Mouse (Mus musculus): Measurements from ENCODE around the gene Tgfb1i1. TPM values are rescaled to one million over a fixed set of nuclear protein-coding genes. Genes with fewer than 3 reads are reported as not detected.

Gene Tgfb1i1
- polyA plus RNA-seq, 1 experiment from 2014 or later: 15.0 TPM

GRCm38 (mm10) chr7:128276051-128276450, 29.4 kb downstream of the Tgfb1i1 start:
- Histone ChIP-seq H3K9ac (replicated peaks; ENCODE audit: low read depth, low read length) (no peak overlapping the region), H3K36me3 (ENCODE audit: control insufficient read depth, insufficient read depth) (peaks cover 7% of the 10 kb centered on the region), H3K4me2 (ENCODE audit: low read length) (no peak overlapping the region), H3K9me3 (ENCODE audit: control insufficient read depth, low read length) (no peaks in the 10 kb centered on the region), H3K4me3 (replicated peaks; ENCODE audit: low read length) (no peak overlapping the region), H3K4me1 (replicated peaks; ENCODE audit: control insufficient read depth, insufficient read depth, low read length) (no peaks in the 10 kb centered on the region), H3K27ac (ENCODE audit: low read length) (no peak overlapping the region), H3K27me3 (replicated peaks; ENCODE audit: control insufficient read depth, insufficient read depth, low read length) (no peaks in the 10 kb centered on the region)
- no peak for ATAC-seq
- WGBS: 93% methylated on average over 6 of the region's 6 CpGs

- H3K4me1 ChIP-seq (replicated peaks; ENCODE audit: control insufficient read depth, insufficient read depth, low read length): no peaks in the 10 kb centered on the region
- H3K4me2 ChIP-seq (ENCODE audit: low read length): no peak overlapping the region
- H3K9ac ChIP-seq (replicated peaks; ENCODE audit: low read depth, low read length): no peak overlapping the region
- peaks cover 7% of the 10 kb centered on the region for H3K36me3 ChIP-seq (ENCODE audit: control insufficient read depth, insufficient read depth)
- no peak overlapping the region for H3K4me3 ChIP-seq (replicated peaks; ENCODE audit: low read length)
- H3K9me3 ChIP-seq (ENCODE audit: control insufficient read depth, low read length): no peaks in the 10 kb centered on the region
- H3K27ac ChIP-seq (ENCODE audit: low read length): no peak overlapping the region
- no peaks in the 10 kb centered on the region for H3K27me3 ChIP-seq (replicated peaks; ENCODE audit: control insufficient read depth, insufficient read depth, low read length)
- ATAC-seq: no peak
- 93% methylated on average over 4 of the region's 4 CpGs for WGBS
These were observed 33.1 kb downstream of the Tgfb1i1 start for GRCm38 (mm10) chr7:128279750-128280149.

GRCm38 (mm10) chr7:128281765-128282164, 35.2 kb downstream of the Tgfb1i1 start:
- no peaks in the 10 kb centered on the region for H3K4me1 ChIP-seq (replicated peaks; ENCODE audit: control insufficient read depth, insufficient read depth, low read length)
- H3K9me3 ChIP-seq (ENCODE audit: control insufficient read depth, low read length): no peaks in the 10 kb centered on the region
- 0 out of 2 replicates have a peak, but pooled peaks cover 2% of the 10 kb centered on the region for H3K36me3 ChIP-seq (ENCODE audit: control insufficient read depth, insufficient read depth)
- no peak overlapping the region for H3K27ac ChIP-seq (ENCODE audit: low read length)
- no peak overlapping the region for H3K4me2 ChIP-seq (ENCODE audit: low read length)
- H3K9ac ChIP-seq (replicated peaks; ENCODE audit: low read depth, low read length): no peak overlapping the region
- ATAC-seq: no peak
- no peaks in the 10 kb centered on the region for H3K27me3 ChIP-seq (replicated peaks; ENCODE audit: control insufficient read depth, insufficient read depth, low read length)
- no peak overlapping the region for H3K4me3 ChIP-seq (replicated peaks; ENCODE audit: low read length)
- 85% methylated on average over 11 of the region's 11 CpGs for WGBS

GRCm38 (mm10) chr7:128282532-128283244, 36.1 kb downstream of the Tgfb1i1 start:
- no peak overlapping the region for H3K4me2 ChIP-seq (ENCODE audit: low read length)
- H3K36me3 ChIP-seq (ENCODE audit: control insufficient read depth, insufficient read depth): 0 out of 2 replicates have a peak, but pooled peaks cover 2% of the 10 kb centered on the region
- H3K27ac ChIP-seq (ENCODE audit: low read length): no peak overlapping the region
- H3K4me3 ChIP-seq (replicated peaks; ENCODE audit: low read length): no peak overlapping the region
- H3K27me3 ChIP-seq (replicated peaks; ENCODE audit: control insufficient read depth, insufficient read depth, low read length): no peaks in the 10 kb centered on the region
- H3K4me1 ChIP-seq (replicated peaks; ENCODE audit: control insufficient read depth, insufficient read depth, low read length): no peaks in the 10 kb centered on the region
- H3K9me3 ChIP-seq (ENCODE audit: control insufficient read depth, low read length): no peaks in the 10 kb centered on the region
- no peak overlapping the region for H3K9ac ChIP-seq (replicated peaks; ENCODE audit: low read depth, low read length)
- 7% methylated on average over 7 of the region's 7 CpGs for WGBS
- no peak for ATAC-seq

DNA sequence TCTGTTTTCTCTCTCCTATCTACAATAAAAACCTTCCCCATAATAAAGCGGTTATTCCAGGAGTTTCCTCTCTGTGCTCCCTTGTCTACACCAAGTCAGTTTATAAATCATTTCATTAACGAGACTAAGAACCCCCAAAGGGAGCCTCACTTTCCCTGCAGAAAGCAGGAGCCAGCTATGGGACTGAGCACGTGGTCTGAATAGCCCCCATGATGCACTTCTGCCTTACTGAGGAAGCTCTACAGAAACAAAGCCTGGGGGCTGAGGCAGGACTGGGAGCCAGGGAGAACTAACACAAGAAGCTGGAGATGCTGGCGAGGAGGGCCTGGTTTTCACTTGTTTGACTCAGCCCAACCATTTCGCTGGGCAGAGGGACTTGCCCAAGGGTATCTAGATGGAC, 37.4 kb downstream of the Tgfb1i1 start:
- Histone ChIP-seq H3K4me2 (ENCODE audit: low read length) (no peak overlapping the region), H3K4me1 (replicated peaks; ENCODE audit: control insufficient read depth, insufficient read depth, low read length) (no peaks in the 10 kb centered on the region), H3K27me3 (replicated peaks; ENCODE audit: control insufficient read depth, insufficient read depth, low read length) (no peaks in the 10 kb centered on the region), H3K36me3 (ENCODE audit: control insufficient read depth, insufficient read depth) (no peaks in the 10 kb centered on the region), H3K4me3 (replicated peaks; ENCODE audit: low read length) (no peak overlapping the region), H3K9me3 (ENCODE audit: control insufficient read depth, low read length) (no peaks in the 10 kb centered on the region), H3K9ac (replicated peaks; ENCODE audit: low read depth, low read length) (no peak overlapping the region), H3K27ac (ENCODE audit: low read length) (no peak overlapping the region)
- WGBS: 38% methylated on average over 5 of the region's 5 CpGs
- ATAC-seq: no peak

GRCm38 (mm10) chr7:128285060-128285459, 38.4 kb downstream of the Tgfb1i1 start:
- Histone ChIP-seq H3K27me3 (replicated peaks; ENCODE audit: control insufficient read depth, insufficient read depth, low read length) (no peaks in the 10 kb centered on the region), H3K27ac (ENCODE audit: low read length) (no peak overlapping the region), H3K4me1 (replicated peaks; ENCODE audit: control insufficient read depth, insufficient read depth, low read length) (no peaks in the 10 kb centered on the region), H3K4me2 (ENCODE audit: low read length) (no peak overlapping the region), H3K9ac (replicated peaks; ENCODE audit: low read depth, low read length) (no peak overlapping the region), H3K36me3 (ENCODE audit: control insufficient read depth, insufficient read depth) (no peaks in the 10 kb centered on the region), H3K4me3 (replicated peaks; ENCODE audit: low read length) (no peak overlapping the region), H3K9me3 (ENCODE audit: control insufficient read depth, low read length) (no peaks in the 10 kb centered on the region)
- 91% methylated on average over 8 of the region's 8 CpGs for WGBS
- no peak for ATAC-seq

GRCm38 (mm10) chr7:128288923-128289544, 42.4 kb downstream of the Tgfb1i1 start:
- Histone ChIP-seq H3K9me3 (ENCODE audit: control insufficient read depth, low read length) (no peaks in the 10 kb centered on the region), H3K27ac (ENCODE audit: low read length) (no peak overlapping the region), H3K9ac (replicated peaks; ENCODE audit: low read depth, low read length) (no peak overlapping the region), H3K27me3 (replicated peaks; ENCODE audit: control insufficient read depth, insufficient read depth, low read length) (no peaks in the 10 kb centered on the region), H3K36me3 (ENCODE audit: control insufficient read depth, insufficient read depth) (no peaks in the 10 kb centered on the region), H3K4me1 (replicated peaks; ENCODE audit: control insufficient read depth, insufficient read depth, low read length) (no peaks in the 10 kb centered on the region), H3K4me2 (ENCODE audit: low read length) (no peak overlapping the region), H3K4me3 (replicated peaks; ENCODE audit: low read length) (no peak overlapping the region)
- WGBS: 27% methylated on average over 8 of the region's 9 CpGs
- ATAC-seq: no peak

GRCm38 (mm10) chr7:128294785-128295184, 48.2 kb downstream of the Tgfb1i1 start:
- H3K4me3 ChIP-seq (replicated peaks; ENCODE audit: low read length): no peak overlapping the region
- WGBS: 92% methylated on average over 10 of the region's 10 CpGs
- no peak overlapping the region for H3K9ac ChIP-seq (replicated peaks; ENCODE audit: low read depth, low read length)
- no peak for ATAC-seq
- H3K27me3 ChIP-seq (replicated peaks; ENCODE audit: control insufficient read depth, insufficient read depth, low read length): no peaks in the 10 kb centered on the region
- no peak overlapping the region for H3K4me2 ChIP-seq (ENCODE audit: low read length)
- no peaks in the 10 kb centered on the region for H3K36me3 ChIP-seq (ENCODE audit: control insufficient read depth, insufficient read depth)
- peaks cover 18% of the 10 kb centered on the region for H3K4me1 ChIP-seq (replicated peaks; ENCODE audit: control insufficient read depth, insufficient read depth, low read length)
- H3K9me3 ChIP-seq (ENCODE audit: control insufficient read depth, low read length): no peaks in the 10 kb centered on the region
- no peak overlapping the region for H3K27ac ChIP-seq (ENCODE audit: low read length)

DNA sequence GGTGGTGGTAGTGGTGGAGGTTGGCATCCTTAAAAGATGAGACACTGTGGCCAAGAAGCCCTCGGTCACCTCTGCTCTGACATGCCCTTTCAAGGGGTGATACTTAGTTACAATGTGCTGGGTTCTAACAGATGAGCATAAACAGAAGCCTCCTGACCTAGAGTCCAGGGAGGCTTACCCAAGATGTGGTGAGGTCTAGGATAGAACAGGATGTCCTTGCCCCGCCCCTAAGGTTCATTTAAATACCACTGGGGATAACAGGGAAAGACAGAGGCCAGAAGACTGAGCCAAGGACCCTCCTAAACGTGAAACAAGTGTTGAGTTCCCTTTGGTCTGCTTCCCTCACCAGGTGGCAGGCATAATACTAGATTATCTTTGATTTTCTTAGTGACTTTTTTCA, 49.9 kb downstream of the Tgfb1i1 start:
- Histone ChIP-seq H3K9me3 (ENCODE audit: control insufficient read depth, low read length) (no peaks in the 10 kb centered on the region), H3K4me2 (ENCODE audit: low read length) (no peak overlapping the region), H3K4me1 (replicated peaks; ENCODE audit: control insufficient read depth, insufficient read depth, low read length) (peaks cover 18% of the 10 kb centered on the region), H3K27ac (ENCODE audit: low read length) (no peak overlapping the region), H3K4me3 (replicated peaks; ENCODE audit: low read length) (no peak overlapping the region), H3K9ac (replicated peaks; ENCODE audit: low read depth, low read length) (no peak overlapping the region), H3K36me3 (ENCODE audit: control insufficient read depth, insufficient read depth) (no peaks in the 10 kb centered on the region), H3K27me3 (replicated peaks; ENCODE audit: control insufficient read depth, insufficient read depth, low read length) (no peaks in the 10 kb centered on the region)
- ATAC-seq: no peak
- WGBS: 60% methylated on average over 3 of the region's 3 CpGs

Data from forebrain, embryonic 16.5 days (tissue).